Mouse (Mus musculus) adrenal gland, adult 2 months (tissue): ENCODE results near the gene Gnaq. TPM values are rescaled to one million over a fixed set of nuclear protein-coding genes. Genes with fewer than 3 reads are reported as not detected.
"Not testable (repeated sequence)": the region's sequence is repeated elsewhere in the genome, so short reads cannot be mapped to it uniquely, and the experiment has no call there.

Experiments
- DNase-seq: peaks from one replicate; pipeline ENCODE4 v3.0.0; 2021
- long read RNA-seq: library from polyadenylated mRNA; stranded (forward); transcript quantifications from one replicate; pipeline ENCODE4 v2.0.0, GENCODE M21; 2021
- polyA plus RNA-seq: library from polyadenylated mRNA; depleted of rRNA; stranded (reverse); fragments of >200 nt; gene quantifications from 2 replicates; pipeline ENCODE4 v1.2.3, GENCODE M21; 2012; rRNA removed
- total RNA-seq, 2 experiments: library from RNA; stranded (reverse); gene quantifications; 2 replicates each; pipeline ENCODE4 v1.2.3; 2021

The Gnaq gene
- total RNA-seq (10 to 100 TPM; 49.7 to 62.5 TPM), polyA plus RNA-seq (6.9 and 7.8 TPM in 2 replicates)
- long read RNA-seq, full-length matches to known transcripts, result 1 of 4 reads
- long read RNA-seq, partial matches to known transcripts, result 0 of 4 reads
- long read RNA-seq, other reads (novel, unspliced or antisense), result 3 of 4 reads

GRCm38 (mm10) chr19:16132791-16132864 lies at the start of gene Gnaq:
Gnaq (plus strand) TSS chr19:16132831.
- no peak for DNase-seq

- not testable (repeated sequence) for DNase-seq
Observed at GRCm38 (mm10) chr19:16083981-16084630, 48.5 kb upstream of the Gnaq start.

- no peak for DNase-seq
Observed at GRCm38 (mm10) chr19:16085248-16085647, 47.4 kb upstream of the Gnaq start.

- no peak for DNase-seq
Observed at GRCm38 (mm10) chr19:16086154-16086553, 46.5 kb upstream of the Gnaq start.

- no peak for DNase-seq
Observed at GRCm38 (mm10) chr19:16086581-16086980, 46.0 kb upstream of the Gnaq start.

- DNase-seq, result no peak
Observed at GRCm38 (mm10) chr19:16087391-16087790, 45.2 kb upstream of the Gnaq start.

GRCm38 (mm10) chr19:16093616-16094015 lies 39.0 kb upstream of the Gnaq start:
- DNase-seq, result no peak

GRCm38 (mm10) chr19:16109901-16110300 lies 22.7 kb upstream of the Gnaq start:
- DNase-seq, result no peak

- DNase-seq, result no peak
Observed at GRCm38 (mm10) chr19:16110670-16111069, 22.0 kb upstream of the Gnaq start.

- no peak for DNase-seq
Observed at GRCm38 (mm10) chr19:16113295-16113694, 19.3 kb upstream of the Gnaq start.

- DNase-seq, result no peak
Observed at GRCm38 (mm10) chr19:16118421-16118820, 14.2 kb upstream of the Gnaq start.

- DNase-seq, result no peak
Observed at GRCm38 (mm10) chr19:16121301-16121700, 11.3 kb upstream of the Gnaq start.

GRCm38 (mm10) chr19:16128715-16129114 lies 3.9 kb upstream of the Gnaq start:
- DNase-seq, result no peak

GRCm38 (mm10) chr19:16129171-16129570 lies 3.5 kb upstream of the Gnaq start:
- no peak for DNase-seq

- no peak for DNase-seq
Observed at GRCm38 (mm10) chr19:16130476-16130875, 2.2 kb upstream of the Gnaq start.

GRCm38 (mm10) chr19:16131831-16132230 lies 800 bp upstream of the Gnaq start:
- no peak for DNase-seq

GRCm38 (mm10) chr19:16132340-16132790 lies 266 bp upstream of the Gnaq start:
- DNase-seq, result peak; percentile 97

- DNase-seq, result peak; percentile 87
Observed at GRCm38 (mm10) chr19:16132865-16133720, 462 bp downstream of the Gnaq start.

GRCm38 (mm10) chr19:16133721-16134570 lies 1.3 kb downstream of the Gnaq start:
- DNase-seq, result no peak

- DNase-seq, result no peak
Observed at GRCm38 (mm10) chr19:16138064-16138580, 5.5 kb downstream of the Gnaq start.

GRCm38 (mm10) chr19:16140710-16141109 lies 8.1 kb downstream of the Gnaq start:
- DNase-seq, result no peak

GRCm38 (mm10) chr19:16141857-16142256 lies 9.2 kb downstream of the Gnaq start:
- peak; percentile 37 for DNase-seq
